Mouse (Mus musculus) right cerebral cortex, postnatal 10 days (tissue): Measurements from ENCODE around the gene Ibsp.

Experiments
- DNase-seq, 2 experiments: peaks; one replicate each; pipeline ENCODE4 v3.0.0; 2021; ENCODE audit warnings: low spot score in 2 of 2

Gene Ibsp

DNA sequence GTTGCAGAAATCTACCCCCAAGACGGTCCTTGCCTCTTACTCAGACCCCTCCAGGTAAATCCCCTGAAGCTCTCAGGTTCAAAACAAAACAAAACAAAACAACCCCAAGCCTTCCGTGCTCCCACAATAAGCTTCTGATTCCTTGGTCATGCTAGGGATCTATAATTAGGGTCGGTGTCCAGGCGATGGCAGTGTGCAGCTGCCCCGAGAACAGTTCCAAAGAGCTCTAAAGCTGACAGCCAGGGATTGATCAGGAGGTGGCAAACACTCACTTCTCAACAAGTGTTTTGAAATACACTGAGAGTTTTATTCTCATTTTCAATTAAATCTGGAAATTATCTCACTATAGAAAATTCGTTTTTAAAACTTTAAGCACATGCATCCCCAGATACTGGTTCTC lies 43.9 kb downstream of the Ibsp start:
- DNase-seq = no peak

DNA sequence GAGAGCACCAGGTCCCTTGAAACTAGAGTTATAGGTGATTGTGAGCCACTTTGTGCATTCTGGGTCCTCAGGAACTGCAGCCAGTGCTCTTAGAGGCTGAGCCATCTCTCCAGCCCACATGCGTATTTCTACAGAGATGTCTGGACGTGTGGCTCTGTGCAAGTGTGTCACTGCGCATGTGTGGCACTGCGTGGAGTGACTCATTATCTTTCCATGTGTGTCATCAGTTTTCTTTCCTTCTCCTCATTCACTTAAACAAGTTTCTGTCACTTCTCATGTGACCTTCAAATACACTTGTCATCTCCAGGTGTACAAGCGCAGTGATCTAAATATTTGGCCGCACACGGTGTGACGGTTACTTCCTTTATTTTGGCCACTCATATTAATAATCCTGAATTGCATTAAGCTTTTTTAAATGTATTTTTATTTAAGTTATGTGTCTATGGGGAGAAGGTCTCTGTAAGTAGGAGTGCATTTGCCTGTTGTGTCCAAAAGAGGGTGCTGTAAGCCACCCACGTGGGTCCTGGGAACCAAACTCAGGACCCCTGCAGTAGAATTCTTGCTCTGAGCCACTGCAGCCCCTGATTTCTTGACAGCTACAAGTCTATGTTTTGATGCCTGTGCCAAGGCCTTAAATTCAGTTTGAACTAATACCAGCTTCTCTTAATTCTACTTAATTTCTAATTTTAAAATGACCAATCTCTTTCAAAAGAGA lies 45.7 kb downstream of the Ibsp start:
- DNase-seq = no peak

DNA sequence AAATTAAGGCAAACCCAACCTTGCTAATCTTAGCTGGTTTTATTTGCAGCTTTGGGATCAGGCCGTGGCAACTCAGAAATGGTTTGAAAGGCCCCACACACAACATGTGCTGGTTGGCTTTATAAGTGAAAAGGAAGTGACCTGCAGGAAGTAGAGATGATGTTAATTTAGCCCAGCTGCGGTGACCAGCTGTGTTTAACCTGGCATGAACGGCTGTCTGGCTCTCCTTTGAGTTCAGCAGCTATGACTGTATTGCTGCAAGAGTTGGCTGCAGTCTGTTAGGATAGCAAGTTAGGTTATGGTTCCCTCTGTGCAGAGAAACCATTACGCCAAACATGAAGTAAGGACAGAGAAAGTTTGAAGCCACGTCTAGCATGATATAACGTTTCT lies 46.3 kb downstream of the Ibsp start:
- DNase-seq = no peak

DNA sequence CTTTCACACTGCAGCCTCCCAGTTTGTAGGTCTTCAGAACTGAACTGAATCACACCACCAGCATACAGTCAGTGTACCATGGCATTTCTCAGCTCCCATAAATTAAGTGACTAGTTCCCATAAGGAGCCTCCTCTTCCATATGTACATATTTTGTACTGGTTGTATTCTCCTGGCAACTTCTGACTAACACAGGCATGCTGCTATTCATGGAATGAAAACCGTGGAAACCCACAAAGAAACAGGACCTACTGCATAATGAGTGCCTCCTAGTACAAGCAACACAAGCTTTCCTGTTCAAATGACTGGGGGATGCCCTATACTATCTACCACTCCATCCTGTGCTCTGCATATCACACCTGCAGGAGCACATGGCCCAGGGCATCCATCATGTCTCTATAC lies 52.1 kb downstream of the Ibsp start:
- peak in 1 of 2 experiments; percentile 49 for DNase-seq

DNA sequence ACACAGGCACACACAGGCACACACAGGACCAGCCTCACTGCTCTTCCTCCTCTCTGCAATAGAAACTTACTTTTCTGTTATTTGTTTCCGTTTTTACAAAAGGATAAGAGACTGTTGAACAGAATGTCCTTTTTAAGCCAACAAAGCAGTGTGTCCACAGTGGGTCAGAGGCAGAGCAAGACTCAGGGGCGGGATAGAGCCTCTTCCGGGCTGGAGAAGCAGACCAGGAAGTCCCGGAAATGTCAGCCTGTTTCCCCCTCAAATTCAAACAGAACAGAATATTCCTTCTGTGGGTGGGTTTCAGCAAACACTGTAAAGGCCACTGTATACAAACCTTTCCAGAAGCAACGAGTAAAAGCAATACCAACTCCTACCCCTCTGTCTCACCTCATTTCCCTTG lies 52.9 kb downstream of the Ibsp start:
- no peak for DNase-seq

DNA sequence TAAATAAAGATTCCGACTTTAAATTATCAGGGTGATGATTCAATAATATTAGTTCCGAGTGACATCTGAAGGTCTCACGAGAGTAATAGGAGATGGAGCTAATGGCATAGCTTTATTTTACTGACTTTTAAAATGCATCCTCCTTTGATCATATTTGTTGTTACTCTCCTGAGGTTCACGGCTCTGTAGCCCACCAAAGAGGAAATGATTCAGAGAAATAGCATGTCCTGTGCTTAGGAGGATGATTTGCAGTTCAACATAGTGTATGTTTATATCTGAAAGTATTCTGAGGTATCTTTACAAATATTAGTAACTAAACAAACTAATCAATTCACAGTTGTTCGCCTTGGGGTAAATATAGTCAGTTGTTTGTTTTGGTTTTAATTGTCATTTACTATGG lies 58.6 kb downstream of the Ibsp start:
- no peak for DNase-seq

DNA sequence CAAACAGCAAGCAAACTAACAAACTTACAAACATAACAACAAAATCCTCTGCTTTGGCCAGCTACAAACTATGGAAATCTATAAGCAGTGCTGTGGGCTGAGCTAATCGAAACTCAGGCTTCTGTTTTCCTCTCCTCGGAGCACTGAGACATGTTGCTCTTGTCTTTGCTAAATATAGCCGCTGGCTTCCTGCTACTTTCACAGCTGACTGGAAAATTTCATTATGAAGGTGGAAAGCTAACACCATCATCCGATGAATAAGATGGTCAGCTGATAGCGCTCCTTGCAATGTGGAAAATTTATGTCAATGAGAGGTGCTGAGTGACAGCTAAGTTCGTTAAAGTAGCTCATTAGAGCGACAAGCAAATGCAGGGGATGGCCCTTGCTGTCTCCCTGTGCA lies 59.6 kb downstream of the Ibsp start:
- no peak for DNase-seq

DNA sequence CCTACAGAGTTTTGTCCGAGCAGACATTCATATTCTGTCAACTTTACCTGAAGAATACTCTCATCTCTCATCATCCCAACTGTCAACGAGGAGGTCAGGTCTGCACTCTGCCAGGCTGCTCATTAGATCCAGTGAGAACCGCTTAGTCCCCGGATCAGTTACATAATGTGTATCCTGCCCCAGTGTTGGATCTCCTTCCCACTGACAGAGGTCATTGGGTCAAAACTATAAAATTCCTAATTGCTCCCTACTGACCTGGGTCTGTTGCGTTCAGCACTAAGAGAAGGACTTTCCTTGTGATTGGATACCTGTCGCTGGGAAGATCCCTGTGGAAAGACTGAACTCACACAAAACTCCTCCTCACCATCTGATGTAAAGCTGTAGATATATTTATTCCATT lies 60.3 kb downstream of the Ibsp start:
- no peak for DNase-seq
